Mouse (Mus musculus) E14TG2a.4 (cell line): Measurements from ENCODE around the gene Fcgr4.

Experiments
- CTCF ChIP-seq: conservative IDR thresholded peaks from 2 replicates; pipeline ENCODE4 v1.5.1; 2014; ENCODE audit warnings: low read length
- NANOG ChIP-seq: IDR thresholded peaks from 2 replicates; pipeline ENCODE4 v1.6.1; 2014; ENCODE audit warnings: borderline replicate concordance, low read length, mixed read lengths
- POU5F1 ChIP-seq: IDR thresholded peaks from 2 replicates; pipeline ENCODE4 v1.6.1; 2014; ENCODE audit warnings: low read length, borderline replicate concordance

DNA sequence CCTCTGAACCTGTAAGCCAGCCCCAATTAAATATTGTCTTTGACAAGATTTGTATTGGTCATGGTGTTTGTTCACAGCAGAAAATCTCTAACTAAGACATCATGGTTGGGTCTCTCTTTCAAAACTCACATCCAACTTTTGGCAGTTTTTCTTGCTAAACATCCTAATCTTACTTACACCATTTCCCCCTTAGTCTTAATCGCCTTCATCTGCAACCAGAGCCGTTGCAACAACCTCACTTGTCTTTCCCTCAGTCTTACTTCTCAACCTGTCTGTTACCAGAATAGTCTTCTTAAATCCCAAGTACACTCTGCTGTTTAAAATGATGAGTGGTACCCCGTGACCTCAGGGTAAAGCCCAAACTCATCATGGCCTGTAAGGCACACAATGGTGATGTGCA is 22.7 kb upstream of the Fcgr4 start:
- TF ChIP-seq CTCF (no peak), POU5F1 (no peak), NANOG (no peak)
